In genomic region chr10:115160289-115160688, GRCm38 (mm10) we compare ENCODE assay signal across 29 mouse cellular contexts. TPM values are rescaled to one million over a fixed set of nuclear protein-coding genes. Genes with fewer than 3 reads are reported as not detected.
A peak's percentile ranks its signal among the peaks of the same experiment; 100 is the strongest.
DNase-seq lines count a peak whose midpoint lies in the region; TF ChIP-seq lines count a peak whose summit lies in the region.
"Had no signal": no experiment of that assay in that cellular context is flagged by ENCODE, and none has a peak within 500 bp of the region (broad histone marks: within the 10 kb centered on the region; RNA-seq: fewer than 3 reads in every experiment).

No protein-coding gene starts in this region.

- H3K9me3 ChIP-seq in heart, embryonic 10.5 days, result no peaks in the 10 kb centered on the region
- H3K9me3 ChIP-seq in CH12.LX (replicated peaks; ENCODE audit: low read length) (no peaks in the 10 kb centered on the region), MEL (replicated peaks; ENCODE audit: insufficient read depth, low read length) (no peaks in the 10 kb centered on the region)
- H3K9me3 ChIP-seq: embryonic facial prominence, embryonic 10.5 days; embryonic facial prominence, embryonic 13.5 days; forebrain, embryonic 12.5 days; forebrain, embryonic 15.5 days; hindbrain, embryonic 12.5 days; hindbrain, embryonic 15.5 days had no signal

- dilution Hi-C loops in CH12.LX (cut with MboI; ENCODE audit: extremely low pct_ligation_motif_present, extremely low pct_unique_long_range_greater_than_20kb, low sequenced_read_pairs), result no loop called here

- no peak overlapping the region for H3K4me2 ChIP-seq in CH12.LX (ENCODE audit: insufficient read depth, low read depth, poor library complexity, severe bottlenecking)
- H3K4me2 ChIP-seq: embryonic facial prominence, embryonic 13.5 days; forebrain, embryonic 12.5 days; forebrain, embryonic 15.5 days; heart, embryonic 11.5 days; hindbrain, embryonic 12.5 days; hindbrain, embryonic 15.5 days had no signal

- 65% methylated on average over 5 of the region's 5 CpGs for WGBS in heart, embryonic 10.5 days

- no peak overlapping the region for H3K27ac ChIP-seq in heart, embryonic 10.5 days
- H3K27ac ChIP-seq in CH12.LX (ENCODE audit: insufficient read depth, low read depth) (no peak overlapping the region), MEL (ENCODE audit: control insufficient read depth, low read depth, low read length) (no peak overlapping the region)
- H3K27ac ChIP-seq: embryonic facial prominence, embryonic 10.5 days; embryonic facial prominence, embryonic 13.5 days; forebrain, embryonic 12.5 days; forebrain, embryonic 15.5 days; heart, adult 2 months; hindbrain, embryonic 12.5 days; hindbrain, embryonic 15.5 days had no signal

- no peaks in the 10 kb centered on the region for H3K79me2 ChIP-seq in CH12.LX (replicated peaks; ENCODE audit: control insufficient read depth, extremely low read depth, insufficient read depth, poor library complexity, severe bottlenecking)
- no peaks in the 10 kb centered on the region for H3K79me2 ChIP-seq in MEL (ENCODE audit: control insufficient read depth, insufficient read depth, low read length, poor library complexity)

- H3K9ac ChIP-seq in CH12.LX (ENCODE audit: insufficient read depth, low read depth) (no peak overlapping the region), MEL (ENCODE audit: control insufficient read depth, low read depth, low read length, poor library complexity, severe bottlenecking) (no peak overlapping the region)
- H3K9ac ChIP-seq: embryonic facial prominence, embryonic 13.5 days; forebrain, embryonic 12.5 days; forebrain, embryonic 15.5 days; hindbrain, embryonic 12.5 days; hindbrain, embryonic 15.5 days had no signal

- TF ChIP-seq POLR2A in CH12.LX (IDR thresholded peaks at IDR 0.05; ENCODE audit: low read depth, low read length) (no peak), MEL (IDR thresholded peaks at IDR 0.05; ENCODE audit: control insufficient read depth in 1 of 2, insufficient read depth in 1 of 2, low read depth in 1 of 2, low read length in 2 of 2, poor library complexity in 1 of 2) (no peak)

- H3K4me3 ChIP-seq in heart, embryonic 10.5 days, result no peak overlapping the region
- H3K4me3 ChIP-seq in CH12.LX (replicated peaks in 1 of 3; ENCODE audit: low read depth in 2 of 3, low read length in 2 of 3, poor library complexity in 1 of 3) (no peak overlapping the region), MEL (ENCODE audit: control insufficient read depth in 1 of 2, insufficient read depth in 1 of 2, low read depth in 2 of 2, low read length in 2 of 2) (no peak overlapping the region)
- H3K4me3 ChIP-seq: embryonic facial prominence, embryonic 10.5 days; embryonic facial prominence, embryonic 13.5 days; erythroblast, embryonic 14.5 days; forebrain, embryonic 12.5 days; forebrain, embryonic 15.5 days; heart, adult 2 months; hindbrain, embryonic 12.5 days; hindbrain, embryonic 15.5 days had no signal

- DNase-seq in heart, adult 11 months, result peak; percentile 31
- DNase-seq in heart, embryonic 10.5 days (ENCODE audit: low spot score), result no peak
- DNase-seq in CH12.LX (ENCODE audit: extremely low read depth) (peak; percentile 6), MEL (ENCODE audit: low read depth, low spot score) (peak; percentile 30)
- DNase-seq in lung, postnatal 4 days, result no peak
- no peak for DNase-seq in adrenal gland, adult 2 months
- no peak for DNase-seq in testis, postnatal 10 days (ENCODE audit: low spot score)
- DNase-seq: adrenal gland, adult 8-10 months; adrenal gland, postnatal 25 days; cerebellum, adult 11-12 months; cerebellum, adult 8-10 months; cerebellum, postnatal 10 days; cerebellum, postnatal 36 days; embryo, embryonic 11 days; gastrocnemius, postnatal 25 days; heart, adult 2 months had no signal

- TF ChIP-seq EP300 in CH12.LX (IDR thresholded peaks at IDR 0.05; ENCODE audit: low read length) (no peak), MEL (IDR thresholded peaks at IDR 0.05; ENCODE audit: low read depth in 1 of 2, low read length in 2 of 2) (no peak)

- TF ChIP-seq CTCF in CH12.LX (conservative IDR thresholded peaks at IDR 0.05 in 1 of 2, IDR thresholded peaks at IDR 0.05 in 1 of 2; ENCODE audit: low read depth in 2 of 2, low read length in 2 of 2) (peak in 1 of 2 experiments; percentile 20; a peak in 1 of 4 replicates), MEL (IDR thresholded peaks at IDR 0.05 in 2 of 3, conservative IDR thresholded peaks at IDR 0.05 in 1 of 3; ENCODE audit: control insufficient read depth in 1 of 3, insufficient read depth in 1 of 3, low read depth in 2 of 3, low read length in 3 of 3, poor library complexity in 1 of 3, severe bottlenecking in 1 of 3) (peak in 1 of 3 experiments; percentile 21; a peak in 3 of 6 replicates)

- H3K4me1 ChIP-seq in heart, embryonic 10.5 days, result no peaks in the 10 kb centered on the region
- H3K4me1 ChIP-seq in CH12.LX (ENCODE audit: control insufficient read depth in 1 of 2, insufficient read depth in 2 of 2) (no peaks in the 10 kb centered on the region; a peak in 1 of 4 replicates), MEL (ENCODE audit: control insufficient read depth in 1 of 2, insufficient read depth in 2 of 2, low read length in 2 of 2) (no peaks in the 10 kb centered on the region)
- H3K4me1 ChIP-seq: embryonic facial prominence, embryonic 13.5 days; forebrain, embryonic 12.5 days; hindbrain, embryonic 15.5 days had no signal

- H3K27me3 ChIP-seq in heart, embryonic 10.5 days (ENCODE audit: insufficient read depth, poor library complexity, severe bottlenecking), result no peaks in the 10 kb centered on the region
- no peaks in the 10 kb centered on the region for H3K27me3 ChIP-seq in CH12.LX (replicated peaks)
- no peaks in the 10 kb centered on the region; a peak in 1 of 4 replicates for H3K27me3 ChIP-seq in MEL (ENCODE audit: control insufficient read depth in 1 of 2, insufficient read depth in 2 of 2, low read length in 2 of 2)
- H3K27me3 ChIP-seq: forebrain, embryonic 12.5 days; forebrain, embryonic 15.5 days; hindbrain, embryonic 15.5 days had no signal

- in situ Hi-C loops in CH12.LX (cut with MboI; ENCODE audit: low pct_ligation_motif_present, low pct_unique_long_range_greater_than_20kb, low sequenced_read_pairs), result no loop called here

- H3K36me3 ChIP-seq in heart, embryonic 10.5 days, result no peaks in the 10 kb centered on the region
- H3K36me3 ChIP-seq in CH12.LX (replicated peaks in 1 of 2; ENCODE audit: control insufficient read depth in 1 of 2, insufficient read depth in 1 of 2, low read length in 1 of 2) (no peaks in the 10 kb centered on the region), MEL (ENCODE audit: control insufficient read depth in 1 of 2, insufficient read depth in 2 of 2, low read length in 2 of 2) (no peaks in the 10 kb centered on the region)
- H3K36me3 ChIP-seq: embryonic facial prominence, embryonic 10.5 days; embryonic facial prominence, embryonic 13.5 days; forebrain, embryonic 12.5 days; forebrain, embryonic 15.5 days; hindbrain, embryonic 12.5 days; hindbrain, embryonic 15.5 days had no signal

- no peak for TF ChIP-seq RAD21 in CH12.LX (IDR thresholded peaks at IDR 0.05; ENCODE audit: low read depth, low read length)
- no peak for TF ChIP-seq RAD21 in MEL (IDR thresholded peaks at IDR 0.05; ENCODE audit: low read depth, low read length)

TF ChIP-seq in CH12.LX, 34 proteins besides CTCF, POLR2A, EP300 and RAD21:
- TF ChIP-seq CHD2 (IDR thresholded peaks at IDR 0.05; ENCODE audit: low read length), result no peak
- 0 out of 2 replicates have a peak, but pooled peaks have one; percentile 25 for TF ChIP-seq MYC (IDR thresholded peaks at IDR 0.05; ENCODE audit: low read depth, low read length)
TF ChIP-seq in CH12.LX: peak in this region for 1.

TF ChIP-seq in MEL, 35 proteins besides CTCF, POLR2A, EP300 and RAD21:
- TF ChIP-seq JUND (IDR thresholded peaks at IDR 0.05; ENCODE audit: low read depth, low read length), result peak; percentile 68; the same call in 1 of the 2 replicates
- TF ChIP-seq TAL1 (IDR thresholded peaks at IDR 0.05; ENCODE audit: low read length), result no peak
- TF ChIP-seq SMC3 (IDR thresholded peaks at IDR 0.05; ENCODE audit: low read depth, low read length), result 0 out of 2 replicates have a peak, but pooled peaks have one; percentile 7

RNA-seq across cellular contexts. Expression of gene Tph2, which starts 24.5 kb away (rescaled TPM):
- not detected in 2 replicates for polyA plus RNA-seq in heart, embryonic 10.5 days (2016; fragmentation: Nextera tagmentation; extraction: Ambion mirVana)
- 0.42 and 0.55 TPM in 2 replicates for total RNA-seq in CH12.LX (2012; rRNA removed)
- total RNA-seq in CH12.LX (2014; rRNA removed), result 0.42 and 0.43 TPM in 2 replicates
- 0.46 and 0.54 TPM in 2 replicates for polyA plus RNA-seq in CH12.LX (2012; ENCODE audit: insufficient read length, low read depth)
- total RNA-seq in MEL (2012; rRNA removed), result not detected in 2 replicates
- not detected for polyA plus RNA-seq in MEL (2012; ENCODE audit: insufficient read depth in 1 of 2, insufficient read length in 2 of 2, low read depth in 1 of 2, low replicate concordance in 2 of 2, missing spikeins in 1 of 2)
- total RNA-seq in adrenal gland, adult 2 months (2021), result not detected
- not detected in 2 replicates for polyA plus RNA-seq in adrenal gland, adult 2 months (2012; rRNA removed)
- total RNA-seq: adrenal gland, postnatal 25 days; gastrocnemius, postnatal 25 days; heart, adult 2 months; heart, postnatal 25 days; hematopoietic stem cell, adult 5-6 weeks had no signal
- polyA plus RNA-seq: CD4-positive, CD25-positive, alpha-beta regulatory T cell, adult 4 months; erythroblast, embryonic 14.5 days; forebrain, embryonic 12.5 days; heart, adult 2 months; heart, embryonic 11.5 days; heart, embryonic 14.5 days; intestine, embryonic 14.5 days had no signal

Comparison
In these comparisons a context has a peak if more than half of its experiments do, and no peak if none do; other contexts are left out.
1. DNase-seq: peak in heart, adult 11 months (single experiment), CH12.LX (single experiment) and MEL (single experiment); none in heart, embryonic 10.5 days (single experiment), lung, postnatal 4 days (0 of 2), adrenal gland, adult 2 months (single experiment) and testis, postnatal 10 days (single experiment).